Mouse (Mus musculus): ENCODE measurements around the gene Dll4. TPM values are rescaled to one million over a fixed set of nuclear protein-coding genes. Genes with fewer than 3 reads are reported as not detected.

Gene Dll4
- polyA plus RNA-seq, 1 experiment from 2014 or later: 2.9 TPM

DNA sequence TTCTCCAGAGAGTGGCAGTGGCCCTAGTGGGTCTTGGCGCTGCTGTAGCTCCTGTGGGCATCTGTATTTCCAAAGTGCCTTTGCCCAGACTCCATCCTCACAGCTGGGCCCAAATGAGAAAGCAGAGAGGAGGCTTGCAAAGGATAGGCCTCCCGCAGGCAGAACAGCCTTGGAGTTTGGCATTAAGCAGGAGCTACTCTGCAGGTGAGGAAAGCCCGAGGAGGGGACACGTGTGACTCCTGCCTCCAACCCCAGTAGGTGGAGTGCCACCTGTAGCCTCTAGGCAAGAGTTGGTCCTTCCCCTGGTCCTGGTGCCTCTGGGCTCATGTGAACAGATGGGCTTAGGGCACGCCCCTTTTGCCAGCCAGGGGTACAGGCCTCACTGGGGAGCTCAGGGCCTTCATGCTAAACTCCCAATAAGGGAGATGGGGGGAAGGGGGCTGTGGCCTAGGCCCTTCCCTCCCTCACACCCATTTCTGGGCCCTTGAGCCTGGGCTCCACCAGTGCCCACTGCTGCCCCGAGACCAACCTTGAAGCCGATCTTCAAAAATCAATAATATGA, 9.5 kb downstream of the Dll4 start:
- H3K27me3 ChIP-seq (ENCODE audit: control insufficient read depth, insufficient read depth, low read length): peaks cover 17% of the 10 kb centered on the region
- DNase-seq (ENCODE audit: low spot score) (no peak), ATAC-seq (ENCODE audit: low FRiP score) (no peak)
- WGBS: 76% methylated on average over 7 of the region's 7 CpGs
- no peak overlapping the region for H3K27ac ChIP-seq (ENCODE audit: low read depth, low read length)
- no peak overlapping the region for H3K9ac ChIP-seq (ENCODE audit: low read depth, low read length)
- H3K36me3 ChIP-seq (ENCODE audit: control insufficient read depth, insufficient read depth, low read length): no peaks in the 10 kb centered on the region
- H3K9me3 ChIP-seq (ENCODE audit: control insufficient read depth, low read length): no peaks in the 10 kb centered on the region
- H3K4me3 ChIP-seq (ENCODE audit: low read depth, low read length): no peak overlapping the region
- H3K4me1 ChIP-seq (replicated peaks; ENCODE audit: control insufficient read depth, insufficient read depth, low read length): no peaks in the 10 kb centered on the region
- H3K4me2 ChIP-seq (replicated peaks; ENCODE audit: low read depth, low read length): no peak overlapping the region

GRCm38 (mm10) chr2:119335535-119335934, 10.0 kb downstream of the Dll4 start:
- Histone ChIP-seq H3K36me3 (ENCODE audit: control insufficient read depth, insufficient read depth, low read length) (no peaks in the 10 kb centered on the region), H3K9me3 (ENCODE audit: control insufficient read depth, low read length) (no peaks in the 10 kb centered on the region), H3K4me1 (replicated peaks; ENCODE audit: control insufficient read depth, insufficient read depth, low read length) (no peaks in the 10 kb centered on the region), H3K27me3 (ENCODE audit: control insufficient read depth, insufficient read depth, low read length) (peaks cover 12% of the 10 kb centered on the region), H3K4me2 (replicated peaks; ENCODE audit: low read depth, low read length) (no peak overlapping the region), H3K27ac (ENCODE audit: low read depth, low read length) (no peak overlapping the region), H3K9ac (ENCODE audit: low read depth, low read length) (no peak overlapping the region), H3K4me3 (ENCODE audit: low read depth, low read length) (no peak overlapping the region)
- 90% methylated on average over 1 of the region's 1 CpGs for WGBS
- ATAC-seq (ENCODE audit: low FRiP score) (no peak), DNase-seq (ENCODE audit: low spot score) (no peak)

DNA sequence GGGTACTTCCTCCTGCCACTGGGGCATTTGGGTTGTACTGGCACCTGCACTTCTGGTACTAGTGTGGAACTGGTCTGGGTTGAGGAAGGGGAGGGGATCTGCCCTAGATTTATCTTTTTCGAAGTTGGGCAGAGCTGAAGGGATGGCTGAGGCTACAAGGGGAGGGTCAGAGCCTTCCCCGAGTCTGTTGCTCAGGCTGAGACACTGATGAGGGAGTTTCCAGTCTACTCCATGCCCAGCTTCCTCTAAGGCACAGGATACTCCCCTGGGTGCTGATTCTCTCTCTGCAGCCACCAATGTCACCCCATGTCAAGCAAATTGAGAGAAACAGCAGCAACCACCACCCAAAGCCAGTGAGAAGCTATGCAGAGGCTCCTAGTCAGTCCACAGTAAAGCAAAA, 10.4 kb downstream of the Dll4 start:
- 74% methylated on average over 2 of the region's 2 CpGs for WGBS
- ATAC-seq (ENCODE audit: low FRiP score) (no peak), DNase-seq (ENCODE audit: low spot score) (no peak)
- Histone ChIP-seq H3K4me3 (ENCODE audit: low read depth, low read length) (no peak overlapping the region), H3K4me1 (replicated peaks; ENCODE audit: control insufficient read depth, insufficient read depth, low read length) (no peaks in the 10 kb centered on the region), H3K27ac (ENCODE audit: low read depth, low read length) (no peak overlapping the region), H3K9ac (ENCODE audit: low read depth, low read length) (no peak overlapping the region), H3K9me3 (ENCODE audit: control insufficient read depth, low read length) (no peaks in the 10 kb centered on the region), H3K4me2 (replicated peaks; ENCODE audit: low read depth, low read length) (no peak overlapping the region), H3K27me3 (ENCODE audit: control insufficient read depth, insufficient read depth, low read length) (peaks cover 8% of the 10 kb centered on the region), H3K36me3 (ENCODE audit: control insufficient read depth, insufficient read depth, low read length) (no peaks in the 10 kb centered on the region)

DNA sequence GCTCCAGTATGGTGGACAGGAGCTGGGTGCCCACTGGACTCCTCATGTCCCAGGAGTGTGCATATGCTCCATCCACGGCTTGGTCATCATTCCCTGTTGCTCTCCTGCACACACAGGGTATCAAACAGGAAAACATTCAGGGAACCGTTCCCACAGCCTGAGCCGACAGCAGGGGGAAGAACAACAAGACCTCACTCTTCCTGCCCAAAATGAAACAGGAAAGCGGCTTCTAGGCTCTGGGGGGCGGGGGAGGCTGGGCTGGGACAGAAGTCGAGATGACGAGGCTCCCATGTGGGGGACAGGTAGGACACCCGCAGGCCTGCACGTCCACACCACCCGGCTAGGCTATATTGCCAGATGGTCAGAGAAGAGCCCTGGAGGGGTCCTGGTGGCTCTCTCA, 10.9 kb downstream of the Dll4 start:
- Histone ChIP-seq H3K27me3 (ENCODE audit: control insufficient read depth, insufficient read depth, low read length) (peaks cover 5% of the 10 kb centered on the region; the same call in 1 of the 2 replicates), H3K9me3 (ENCODE audit: control insufficient read depth, low read length) (no peaks in the 10 kb centered on the region), H3K9ac (ENCODE audit: low read depth, low read length) (no peak overlapping the region), H3K4me1 (replicated peaks; ENCODE audit: control insufficient read depth, insufficient read depth, low read length) (no peaks in the 10 kb centered on the region), H3K36me3 (ENCODE audit: control insufficient read depth, insufficient read depth, low read length) (no peaks in the 10 kb centered on the region), H3K27ac (ENCODE audit: low read depth, low read length) (no peak overlapping the region), H3K4me3 (ENCODE audit: low read depth, low read length) (no peak overlapping the region), H3K4me2 (replicated peaks; ENCODE audit: low read depth, low read length) (no peak overlapping the region)
- DNase-seq (ENCODE audit: low spot score) (no peak), ATAC-seq (ENCODE audit: low FRiP score) (no peak)
- 67% methylated on average over 10 of the region's 10 CpGs for WGBS

GRCm38 (mm10) chr2:119337425-119338265, 12.1 kb downstream of the Dll4 start:
- Histone ChIP-seq H3K4me1 (replicated peaks; ENCODE audit: control insufficient read depth, insufficient read depth, low read length) (no peaks in the 10 kb centered on the region), H3K4me2 (replicated peaks; ENCODE audit: low read depth, low read length) (peak overlapping the region; percentile 82), H3K4me3 (ENCODE audit: low read depth, low read length) (peak overlapping the region; percentile 57), H3K9me3 (ENCODE audit: control insufficient read depth, low read length) (no peaks in the 10 kb centered on the region), H3K36me3 (ENCODE audit: control insufficient read depth, insufficient read depth, low read length) (no peaks in the 10 kb centered on the region), H3K27me3 (ENCODE audit: control insufficient read depth, insufficient read depth, low read length) (no peaks in the 10 kb centered on the region; the same call in 1 of the 2 replicates), H3K27ac (ENCODE audit: low read depth, low read length) (peak overlapping the region; percentile 71), H3K9ac (ENCODE audit: low read depth, low read length) (peak overlapping the region; percentile 83)
- DNase-seq (ENCODE audit: low spot score): peak; percentile 94
- ATAC-seq (ENCODE audit: low FRiP score): peak; percentile 84
- 8% methylated on average over 58 of the region's 60 CpGs for WGBS

GRCm38 (mm10) chr2:119344537-119345138, 19.1 kb downstream of the Dll4 start:
- no peaks in the 10 kb centered on the region for H3K4me1 ChIP-seq (replicated peaks; ENCODE audit: control insufficient read depth, insufficient read depth, low read length)
- H3K27me3 ChIP-seq (ENCODE audit: control insufficient read depth, insufficient read depth, low read length): no peaks in the 10 kb centered on the region
- ATAC-seq (ENCODE audit: low FRiP score) (no peak), DNase-seq (ENCODE audit: low spot score) (no peak)
- 47% methylated on average over 6 of the region's 6 CpGs for WGBS
- no peaks in the 10 kb centered on the region for H3K9me3 ChIP-seq (ENCODE audit: control insufficient read depth, low read length)
- H3K9ac ChIP-seq (ENCODE audit: low read depth, low read length): no peak overlapping the region
- no peak overlapping the region for H3K27ac ChIP-seq (ENCODE audit: low read depth, low read length)
- H3K4me2 ChIP-seq (replicated peaks; ENCODE audit: low read depth, low read length): no peak overlapping the region
- no peak overlapping the region for H3K4me3 ChIP-seq (ENCODE audit: low read depth, low read length)
- no peaks in the 10 kb centered on the region for H3K36me3 ChIP-seq (ENCODE audit: control insufficient read depth, insufficient read depth, low read length)

DNA sequence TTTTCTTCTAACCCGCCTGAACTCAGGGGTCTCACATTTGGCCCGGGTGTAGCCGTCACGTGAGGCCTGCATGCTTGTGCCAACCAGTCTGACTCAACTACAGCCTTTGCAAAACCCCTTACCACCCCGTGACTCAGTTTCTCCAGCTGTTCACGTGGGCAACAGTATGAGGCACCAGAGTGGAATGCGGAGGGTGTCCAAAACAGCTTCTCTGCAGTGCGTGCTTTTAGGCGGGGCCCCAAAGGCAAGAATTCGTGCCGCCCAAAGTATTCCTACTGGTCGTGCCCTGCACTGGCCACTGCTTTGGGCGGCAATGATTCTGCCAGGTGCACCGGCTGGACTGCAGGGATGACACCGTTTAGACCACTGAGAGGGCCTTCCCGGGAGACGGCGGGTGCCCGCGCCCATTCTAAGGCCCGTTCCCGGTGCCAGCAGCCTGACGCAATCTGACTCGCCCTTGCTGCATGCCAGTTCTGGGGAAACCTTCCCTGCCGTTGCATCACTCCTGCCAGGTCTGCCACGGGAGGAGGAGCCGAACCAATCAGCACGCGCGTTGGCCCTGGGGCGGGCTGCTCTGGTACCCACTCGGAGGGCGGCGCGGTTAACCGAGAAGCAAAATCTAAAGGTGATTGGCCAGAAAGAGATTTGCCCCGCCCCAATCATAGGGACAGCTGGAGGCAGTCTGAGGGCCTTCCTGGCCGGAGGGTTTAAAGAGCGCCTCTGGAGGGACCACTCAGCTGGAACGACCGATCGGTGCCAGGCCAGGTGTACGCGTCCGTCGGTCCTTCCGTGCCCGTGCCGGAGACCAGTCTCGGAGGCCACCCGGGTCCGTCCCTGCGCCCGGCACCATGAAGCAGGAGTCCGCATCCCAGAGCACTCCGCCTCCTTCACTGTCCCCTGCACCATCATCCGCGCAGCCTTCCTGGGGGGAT, 25.2 kb downstream of the Dll4 start, which contains the start of gene Chac1:
TSS of gene Chac1 (plus strand) at position 675 of the 932 bp plus-strand sequence.
- peak within 1 kb of the TSS; percentile 51 for H3K4me3 ChIP-seq (ENCODE audit: low read depth, low read length)
- peak within 1 kb of the TSS; percentile 54 for H3K9ac ChIP-seq (ENCODE audit: low read depth, low read length)
- H3K9me3 ChIP-seq (ENCODE audit: control insufficient read depth, low read length): no peaks in the 10 kb centered on the region
- ATAC-seq (ENCODE audit: low FRiP score) (peak; percentile 92), DNase-seq (ENCODE audit: low spot score) (peak; percentile 83)
- H3K27ac ChIP-seq (ENCODE audit: low read depth, low read length): no peak within 1 kb of the TSS
- H3K27me3 ChIP-seq (ENCODE audit: control insufficient read depth, insufficient read depth, low read length): peaks cover 13% of the 10 kb centered on the region
- H3K36me3 ChIP-seq (ENCODE audit: control insufficient read depth, insufficient read depth, low read length): no peaks in the 10 kb centered on the region
- 6% methylated on average over 58 of the region's 58 CpGs for WGBS
- 0 out of 2 replicates have a peak, but pooled peaks cover 2% of the 10 kb centered on the region for H3K4me1 ChIP-seq (replicated peaks; ENCODE audit: control insufficient read depth, insufficient read depth, low read length)
- peak within 1 kb of the TSS; percentile 85 for H3K4me2 ChIP-seq (replicated peaks; ENCODE audit: low read depth, low read length)

DNA sequence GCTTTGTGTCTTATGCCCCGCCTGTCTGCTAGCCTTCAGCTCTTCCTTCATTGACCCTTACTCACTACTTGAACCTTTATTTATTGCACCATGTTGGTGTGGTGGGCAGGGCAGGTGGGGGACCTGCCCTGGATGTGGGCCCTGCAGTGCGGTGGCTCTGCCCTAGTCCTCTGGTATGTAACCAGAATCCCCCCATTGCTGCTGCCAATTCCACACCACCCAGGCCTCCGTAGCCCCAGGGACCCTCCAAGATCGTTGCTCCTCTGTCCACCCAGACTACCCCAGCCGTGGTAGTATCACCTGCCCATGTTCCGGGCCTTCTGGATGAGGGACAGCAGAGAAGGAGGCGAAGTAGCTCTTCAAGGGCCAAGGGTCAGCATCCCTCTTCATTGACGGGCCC, 28.1 kb downstream of the Dll4 start:
- Histone ChIP-seq H3K9me3 (ENCODE audit: control insufficient read depth, low read length) (no peaks in the 10 kb centered on the region), H3K27ac (ENCODE audit: low read depth, low read length) (no peak overlapping the region), H3K9ac (ENCODE audit: low read depth, low read length) (no peak overlapping the region), H3K36me3 (ENCODE audit: control insufficient read depth, insufficient read depth, low read length) (no peaks in the 10 kb centered on the region), H3K4me2 (replicated peaks; ENCODE audit: low read depth, low read length) (no peak overlapping the region), H3K4me1 (replicated peaks; ENCODE audit: control insufficient read depth, insufficient read depth, low read length) (0 out of 2 replicates have a peak, but pooled peaks cover 2% of the 10 kb centered on the region), H3K27me3 (ENCODE audit: control insufficient read depth, insufficient read depth, low read length) (peaks cover 13% of the 10 kb centered on the region), H3K4me3 (ENCODE audit: low read depth, low read length) (no peak overlapping the region)
- no peak for DNase-seq (ENCODE audit: low spot score)
- WGBS: 88% methylated on average over 8 of the region's 8 CpGs
- ATAC-seq (ENCODE audit: low FRiP score): no peak

All from hindbrain, embryonic 11.5 days (tissue).